14 mouse cellular contexts compared by ENCODE assay signal in the genomic region with DNA sequence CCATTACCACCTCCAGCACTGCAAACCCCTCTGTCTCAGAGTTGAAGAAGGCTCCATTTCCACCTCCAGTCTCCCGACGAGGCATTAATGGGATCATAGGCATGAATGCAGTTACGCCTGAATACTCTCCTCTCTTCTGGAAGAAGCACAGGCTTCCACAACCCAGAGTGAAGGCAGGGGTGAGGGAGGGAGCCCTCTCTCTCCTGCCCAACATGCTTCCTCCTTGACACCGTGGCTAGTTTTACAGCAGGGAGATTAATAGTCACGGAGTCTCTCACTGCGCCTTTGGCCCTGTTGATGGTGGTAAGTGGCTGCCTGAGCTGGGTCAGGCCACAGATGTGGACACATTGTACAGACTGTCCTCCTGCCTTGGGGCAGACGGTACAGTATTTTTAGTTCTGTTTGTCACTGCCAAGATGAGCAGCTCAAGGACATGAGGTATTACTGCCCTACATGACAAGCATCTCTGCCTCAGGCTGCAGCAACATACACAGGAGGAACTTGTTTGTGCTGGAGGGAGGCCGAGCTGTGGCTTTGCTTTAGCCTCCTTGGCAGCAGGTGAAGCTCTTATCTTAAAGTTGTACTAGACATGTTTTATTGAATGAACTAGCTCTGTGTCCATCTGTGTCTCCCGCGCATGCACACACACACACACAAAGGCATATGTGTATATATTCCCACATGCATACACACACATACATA. TPM values are rescaled to one million over a fixed set of nuclear protein-coding genes. Genes with fewer than 3 reads are reported as not detected.
DNase-seq lines count a peak whose midpoint lies in the region; ATAC-seq and TF ChIP-seq lines count a peak whose summit lies in the region.
"Had no signal": no experiment of that assay in that cellular context is flagged by ENCODE, and none has a peak within 500 bp of the region (broad histone marks: within the 10 kb centered on the region; RNA-seq: fewer than 3 reads in every experiment).

No protein-coding gene starts in this region.

- TF ChIP-seq CTCF in gastrocnemius, adult 2 months (IDR thresholded peaks at IDR 0.05), result no peak

- H3K9me3 ChIP-seq in heart, embryonic 15.5 days (replicated peaks), result no peaks in the 10 kb centered on the region
- no peaks in the 10 kb centered on the region for H3K9me3 ChIP-seq in midbrain, embryonic 14.5 days (ENCODE audit: control insufficient read depth, low read length)
- H3K9me3 ChIP-seq: embryonic facial prominence, embryonic 15.5 days; forebrain, embryonic 13.5 days; neural tube, embryonic 13.5 days had no signal

- 52% methylated on average over 10 of the region's 10 CpGs for WGBS in heart, embryonic 15.5 days
- 72% methylated on average over 10 of the region's 10 CpGs for WGBS in midbrain, embryonic 14.5 days

- intact Hi-C loops in gastrocnemius, adult 2 months (cut with DNase I), result loop anchor here (1.0 kb wide), 1 partner anchor 24 kb away; the partner anchor contains the start of gene Tmem182

- no peaks in the 10 kb centered on the region for H3K27me3 ChIP-seq in heart, embryonic 15.5 days
- H3K27me3 ChIP-seq in midbrain, embryonic 14.5 days (ENCODE audit: control insufficient read depth, insufficient read depth, low read length), result no peaks in the 10 kb centered on the region
- H3K27me3 ChIP-seq: embryonic facial prominence, embryonic 15.5 days; forebrain, embryonic 13.5 days; neural tube, embryonic 13.5 days had no signal

- no peak overlapping the region for H3K4me3 ChIP-seq in gastrocnemius, adult 2 months
- H3K4me3 ChIP-seq in heart, embryonic 15.5 days, result no peak overlapping the region
- no peak overlapping the region for H3K4me3 ChIP-seq in midbrain, embryonic 14.5 days (replicated peaks; ENCODE audit: low read depth, low read length)
- H3K4me3 ChIP-seq: embryonic facial prominence, embryonic 15.5 days; forebrain, embryonic 13.5 days; neural tube, embryonic 13.5 days had no signal

- no peak overlapping the region for H3K9ac ChIP-seq in heart, embryonic 15.5 days
- no peak overlapping the region for H3K9ac ChIP-seq in midbrain, embryonic 14.5 days (replicated peaks; ENCODE audit: low read length)
- H3K9ac ChIP-seq: embryonic facial prominence, embryonic 15.5 days; forebrain, embryonic 13.5 days; lung, embryonic 14.5 days; neural tube, embryonic 13.5 days had no signal

- peak; percentile 78 for DNase-seq in gastrocnemius, adult 2 months
- DNase-seq in gastrocnemius, postnatal 4 days (ENCODE audit: low spot score in 2 of 2), result no peak
- DNase-seq in urinary bladder, postnatal 14 days (ENCODE audit: low spot score), result peak; percentile 23
- DNase-seq in urinary bladder, postnatal 10 days (ENCODE audit: low spot score), result no peak
- DNase-seq in midbrain, embryonic 14.5 days, result no peak
- DNase-seq in spleen, postnatal 36 days (ENCODE audit: low spot score in 2 of 2), result no peak
- DNase-seq: lung, embryonic 14.5 days had no signal

- H3K4me2 ChIP-seq in heart, embryonic 15.5 days, result no peak overlapping the region
- no peak overlapping the region for H3K4me2 ChIP-seq in midbrain, embryonic 14.5 days (ENCODE audit: low read length)
- H3K4me2 ChIP-seq: embryonic facial prominence, embryonic 15.5 days; forebrain, embryonic 13.5 days; lung, embryonic 14.5 days; neural tube, embryonic 13.5 days had no signal

- ATAC-seq in heart, embryonic 15.5 days (replicated peaks; ENCODE audit: insufficient number of reproducible peaks, insufficient read depth, low FRiP score, low read depth), result no peak; the same call in 1 of the 2 replicates
- ATAC-seq in midbrain, embryonic 14.5 days (ENCODE audit: low FRiP score, low TSS enrichment), result no peak
- ATAC-seq: forebrain, embryonic 13.5 days; hindbrain, postnatal 0 days had no signal

- no peaks in the 10 kb centered on the region for H3K36me3 ChIP-seq in heart, embryonic 15.5 days
- H3K36me3 ChIP-seq in midbrain, embryonic 14.5 days (ENCODE audit: control insufficient read depth, insufficient read depth, low read length), result no peaks in the 10 kb centered on the region
- H3K36me3 ChIP-seq: embryonic facial prominence, embryonic 15.5 days; neural tube, embryonic 13.5 days had no signal

- H3K4me1 ChIP-seq in heart, embryonic 15.5 days (replicated peaks), result peaks cover 16% of the 10 kb centered on the region
- no peaks in the 10 kb centered on the region for H3K4me1 ChIP-seq in midbrain, embryonic 14.5 days (ENCODE audit: control insufficient read depth, insufficient read depth, low read length)
- H3K4me1 ChIP-seq: embryonic facial prominence, embryonic 15.5 days; forebrain, embryonic 13.5 days; neural tube, embryonic 13.5 days had no signal

- peak overlapping the region; percentile 90 for H3K27ac ChIP-seq in gastrocnemius, adult 2 months
- H3K27ac ChIP-seq in heart, embryonic 15.5 days, result peak overlapping the region; percentile 8
- H3K27ac ChIP-seq in midbrain, embryonic 14.5 days (replicated peaks; ENCODE audit: low read depth, low read length), result no peak overlapping the region
- H3K27ac ChIP-seq: embryonic facial prominence, embryonic 15.5 days; forebrain, embryonic 13.5 days; hindbrain, postnatal 0 days; neural tube, embryonic 13.5 days had no signal

RNA-seq across cellular contexts. Expression of gene Tmem182, which starts 24.0 kb away (rescaled TPM):
- total RNA-seq in gastrocnemius, adult 2 months (2021), result 100 to 1,000 TPM; 181 to 243 TPM
- total RNA-seq in gastrocnemius, postnatal 4 days (2021), result 100 to 1,000 TPM; 137 to 148 TPM
- 35.6 and 44.8 TPM in 2 replicates for polyA plus RNA-seq in heart, embryonic 15.5 days (2015; fragmentation: Nextera tagmentation; extraction: Ambion mirVana)
- polyA plus RNA-seq in midbrain, embryonic 14.5 days (2014; fragmentation: Nextera tagmentation; extraction: Ambion mirVana), result 0.08 TPM in 1 of 2 replicates, not detected in the other
- total RNA-seq: megakaryocyte, adult 5-6 weeks had no signal
- polyA plus RNA-seq: liver, adult 2 months had no signal

RNA-seq across cellular contexts. Expression of gene Mfsd9, which starts 38.9 kb away (rescaled TPM):
- total RNA-seq in gastrocnemius, adult 2 months (2021), result under 1 TPM; 0.31 to 0.89 TPM
- total RNA-seq in gastrocnemius, postnatal 4 days (2021), result 1 to 10 TPM; 1.4 to 2.3 TPM
- 1.4 and 2.2 TPM in 2 replicates for polyA plus RNA-seq in heart, embryonic 15.5 days (2015; fragmentation: Nextera tagmentation; extraction: Ambion mirVana)
- polyA plus RNA-seq in midbrain, embryonic 14.5 days (2014; fragmentation: Nextera tagmentation; extraction: Ambion mirVana), result 5.3 and 8.0 TPM in 2 replicates

Comparison
In these comparisons a context has a peak if more than half of its experiments do, and no peak if none do; other contexts are left out.
1. DNase-seq: peak in gastrocnemius, adult 2 months (single experiment) and urinary bladder, postnatal 14 days (single experiment); none in gastrocnemius, postnatal 4 days (0 of 2), urinary bladder, postnatal 10 days (single experiment), midbrain, embryonic 14.5 days (single experiment) and spleen, postnatal 36 days (0 of 2).